Mouse (Mus musculus): Measurements from ENCODE around the gene Pet2.

Pet2 gene

DNA sequence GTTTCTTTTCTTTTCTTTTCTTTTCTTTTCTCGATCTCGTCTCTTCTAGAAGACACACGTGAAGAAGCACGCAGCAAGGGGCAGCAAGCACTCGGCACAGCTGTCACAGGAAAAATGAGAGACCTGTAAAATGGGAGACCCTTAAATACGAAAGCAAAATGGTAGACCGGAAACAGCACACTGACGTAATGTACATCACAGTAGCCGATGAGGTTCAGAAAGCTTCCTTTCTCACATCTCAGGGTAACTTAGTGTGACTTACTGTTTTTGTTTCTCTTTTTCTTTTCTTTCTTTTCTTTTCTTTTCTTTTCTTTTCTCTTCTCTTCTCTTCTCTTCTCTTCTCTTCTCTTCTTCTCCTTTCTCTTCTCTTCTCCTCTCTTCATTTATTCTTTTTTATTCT is at the start of gene Pet2:
Pet2 (minus strand) TSS at position 101 of the 400 bp plus-strand sequence.
- DNase-seq = no peak
